Mouse (Mus musculus): ENCODE measurements around the gene 4930415O20Rik.

4930415O20Rik gene

DNA sequence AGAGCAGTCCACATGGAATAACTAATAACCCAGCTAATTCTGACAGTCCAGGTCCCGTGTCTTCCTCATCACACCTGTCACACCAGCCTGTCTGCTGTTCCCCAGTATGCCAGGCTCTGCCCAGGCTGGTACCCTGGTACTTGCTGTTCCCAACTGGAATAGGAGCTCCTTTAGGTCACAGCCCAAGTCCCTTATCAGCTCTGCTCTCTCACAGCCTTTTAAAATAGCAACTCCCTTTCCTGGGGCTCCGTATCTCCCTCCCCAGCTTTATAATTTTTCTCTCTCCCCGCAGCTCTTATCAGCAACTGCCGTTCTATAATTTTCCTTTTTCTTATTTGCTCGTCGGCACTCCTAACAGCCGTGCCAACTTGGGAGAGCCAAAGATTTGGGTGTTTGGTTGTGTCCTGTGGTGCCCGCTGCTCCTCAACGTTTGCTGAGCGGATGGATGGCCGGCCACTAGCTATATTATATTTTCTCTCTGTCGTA is 35.3 kb downstream of the 4930415O20Rik start:
- no peak for DNase-seq (ENCODE audit: low spot score)

DNA sequence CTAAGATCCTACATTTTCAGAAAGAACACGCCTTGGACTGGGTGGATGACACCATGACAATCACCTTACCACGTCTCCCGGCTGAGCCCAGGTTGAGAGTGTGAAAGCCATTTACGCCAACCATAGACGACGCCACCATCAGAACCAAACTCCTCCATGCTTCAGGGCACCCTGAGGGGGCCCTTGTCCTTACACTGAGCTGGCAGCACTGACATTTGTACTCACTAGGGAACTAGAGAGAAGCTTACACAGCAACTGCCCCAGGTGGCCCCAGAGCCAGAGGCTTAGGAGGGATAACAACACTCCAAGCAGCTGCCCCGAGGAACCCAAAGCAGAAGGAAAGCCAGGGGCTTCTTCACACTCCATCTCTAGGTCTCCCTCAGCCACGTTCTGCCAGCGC is 35.9 kb downstream of the 4930415O20Rik start:
- DNase-seq (ENCODE audit: low spot score), result no peak

DNA sequence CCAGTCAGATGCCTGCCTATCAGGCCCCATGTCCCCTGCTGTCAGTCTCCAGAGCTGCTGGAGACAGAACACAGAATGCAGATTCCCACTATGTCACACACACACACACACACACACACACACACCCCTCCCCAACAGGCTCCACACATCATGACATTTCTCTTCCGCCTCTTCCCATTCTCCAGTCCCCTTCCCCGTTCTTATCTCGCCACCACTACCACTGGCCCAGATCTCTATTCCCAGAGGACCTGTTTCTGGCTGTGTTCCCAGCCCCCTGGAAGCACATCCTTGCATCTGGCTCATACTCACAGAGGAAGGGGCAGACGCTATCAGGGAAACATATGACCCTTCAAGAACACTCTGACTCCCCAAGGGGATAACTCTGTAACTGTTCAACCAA is 36.8 kb downstream of the 4930415O20Rik start:
- peak; percentile 68 for DNase-seq (ENCODE audit: low spot score)

DNA sequence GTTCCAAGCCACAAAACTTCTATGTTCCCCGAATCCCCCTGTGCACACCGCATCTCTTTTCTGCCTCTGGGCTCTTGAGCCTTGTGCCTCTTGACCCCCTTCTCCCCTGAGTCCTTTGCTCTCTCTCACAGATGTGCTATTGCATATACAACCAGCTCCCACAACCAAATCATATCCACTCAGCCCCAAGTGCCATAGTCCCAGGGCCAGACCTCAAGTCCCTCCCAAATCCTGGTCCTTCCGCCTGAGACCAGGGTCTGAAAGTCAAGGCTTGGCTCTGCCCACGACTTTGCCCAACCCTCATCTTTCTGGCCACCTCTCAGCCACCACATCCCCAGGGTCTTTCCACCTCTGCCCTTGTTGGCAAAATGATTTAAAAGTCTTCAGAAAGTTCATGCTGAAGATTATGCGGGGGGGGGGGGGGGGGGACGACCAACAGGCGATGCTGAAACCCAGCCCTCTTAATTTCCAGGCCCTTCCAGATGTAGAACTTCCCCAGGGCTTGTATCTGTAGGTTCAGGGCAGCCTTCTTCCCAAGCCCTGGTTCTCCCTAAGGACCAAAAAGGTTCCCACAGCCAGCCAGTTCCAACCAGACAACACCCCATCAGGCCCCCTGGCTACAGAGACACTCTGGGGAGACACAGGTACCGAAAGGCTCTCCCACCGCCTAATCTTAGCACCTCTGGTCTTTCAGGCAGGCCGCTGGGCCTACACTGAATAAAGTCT is 37.4 kb downstream of the 4930415O20Rik start:
- no peak for DNase-seq (ENCODE audit: low spot score)

DNA sequence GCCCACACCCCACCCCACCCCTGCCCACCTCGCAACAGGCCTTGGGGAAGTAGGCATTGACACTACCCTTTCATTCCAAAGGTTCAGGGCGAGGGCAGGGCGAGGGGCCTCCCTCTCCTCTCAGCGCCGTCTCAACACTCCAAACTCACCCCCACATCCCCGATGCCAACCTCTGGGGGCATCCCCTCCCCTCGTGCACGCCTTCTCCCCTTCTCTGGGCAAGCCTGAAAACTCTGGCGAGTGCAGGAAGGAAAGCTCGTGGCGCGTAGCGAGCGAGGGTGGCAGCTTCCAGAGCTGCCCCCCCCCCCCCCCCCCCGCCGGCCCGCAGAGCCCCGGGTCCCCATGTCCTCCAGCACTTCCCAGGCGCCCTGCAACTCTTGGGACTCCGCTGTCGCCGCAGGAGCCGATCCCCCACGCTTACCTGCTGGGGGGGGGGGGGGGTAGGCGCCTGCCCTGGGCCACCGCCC is 38.0 kb downstream of the 4930415O20Rik start:
- no peak for DNase-seq (ENCODE audit: low spot score)

DNA sequence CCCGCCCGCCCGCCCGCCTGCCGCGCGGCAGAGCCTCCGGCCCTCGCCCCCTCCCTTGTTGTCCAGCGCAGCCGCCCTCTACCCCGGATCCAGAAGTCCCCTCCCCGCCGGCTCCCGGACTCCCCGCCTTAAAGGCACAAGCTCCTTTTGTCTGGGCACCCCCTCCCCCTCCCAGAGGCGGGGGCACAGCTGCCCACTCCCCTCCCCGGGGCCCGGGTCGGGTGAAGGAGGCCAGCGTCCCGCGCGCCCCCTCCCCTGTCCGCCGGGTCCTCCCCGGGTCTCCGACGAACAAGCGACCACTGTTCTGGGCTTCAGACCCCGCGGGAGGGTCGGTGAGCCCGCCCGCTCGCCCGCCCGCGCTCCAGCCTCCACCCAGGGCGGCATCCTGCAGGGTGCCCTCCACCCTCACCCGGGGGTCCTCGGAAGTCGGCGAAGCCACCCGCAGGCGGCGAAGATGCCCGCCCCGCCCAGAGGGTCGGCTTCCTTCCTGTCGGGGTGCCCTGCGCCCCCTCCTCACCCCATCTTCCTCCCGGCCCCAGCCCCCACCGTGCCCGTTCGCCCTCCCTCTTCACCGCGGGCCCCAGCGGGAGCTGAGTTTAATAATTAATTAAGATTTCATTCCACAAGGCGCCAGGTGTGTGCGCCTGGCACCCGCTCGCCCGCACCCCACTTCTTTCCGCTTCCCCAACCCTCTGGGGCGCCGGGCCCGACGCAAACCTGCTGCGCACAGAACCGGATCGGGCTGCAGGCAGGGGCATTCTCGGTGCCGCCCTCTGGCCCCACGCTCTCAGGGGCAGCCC is 38.7 kb downstream of the 4930415O20Rik start, which contains the start of gene Adcy6:
Gene Adcy6 (minus strand): TSS at position 746 of the 800 bp plus-strand sequence.
- DNase-seq (ENCODE audit: low spot score), result peak; percentile 80

DNA sequence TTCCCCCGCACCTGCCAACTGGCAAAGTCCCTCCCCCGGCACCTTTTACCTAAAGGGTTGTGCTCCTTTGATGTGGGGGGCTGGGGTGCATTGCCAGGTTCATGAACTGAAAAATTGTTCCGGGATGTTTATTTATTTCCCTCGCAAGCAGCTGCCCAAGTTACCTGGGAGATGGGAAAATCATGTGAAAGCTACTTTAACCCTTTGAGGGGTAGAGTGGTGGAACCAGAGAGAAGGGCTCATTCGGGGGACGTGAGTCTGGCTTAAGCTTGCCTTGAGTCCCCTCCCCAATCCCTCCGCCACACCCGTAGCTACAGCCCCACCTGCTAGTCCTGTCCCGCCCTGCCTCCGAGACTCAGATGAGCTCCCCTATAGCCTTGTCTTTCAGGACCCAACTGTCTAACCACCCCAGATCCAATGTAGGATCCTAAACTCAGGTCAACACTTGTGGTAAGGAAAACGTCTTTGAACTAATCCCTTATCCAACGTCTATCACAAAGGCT is 39.4 kb downstream of the 4930415O20Rik start:
- DNase-seq (ENCODE audit: low spot score), result no peak

DNA sequence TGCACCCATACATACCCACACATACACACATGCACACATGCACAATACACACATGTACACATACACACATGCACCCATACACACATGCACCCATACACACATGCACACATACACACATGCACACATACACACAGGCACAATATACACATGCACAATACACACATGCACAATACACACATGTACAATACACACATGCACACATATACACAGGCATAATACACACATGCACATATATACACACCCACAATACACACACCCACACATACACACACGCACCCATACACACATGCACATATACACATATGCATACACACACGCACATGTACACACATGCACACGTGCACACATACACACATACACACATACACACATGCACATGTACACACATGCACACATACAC is 41.4 kb downstream of the 4930415O20Rik start:
- no peak for DNase-seq (ENCODE audit: low spot score)

DNA sequence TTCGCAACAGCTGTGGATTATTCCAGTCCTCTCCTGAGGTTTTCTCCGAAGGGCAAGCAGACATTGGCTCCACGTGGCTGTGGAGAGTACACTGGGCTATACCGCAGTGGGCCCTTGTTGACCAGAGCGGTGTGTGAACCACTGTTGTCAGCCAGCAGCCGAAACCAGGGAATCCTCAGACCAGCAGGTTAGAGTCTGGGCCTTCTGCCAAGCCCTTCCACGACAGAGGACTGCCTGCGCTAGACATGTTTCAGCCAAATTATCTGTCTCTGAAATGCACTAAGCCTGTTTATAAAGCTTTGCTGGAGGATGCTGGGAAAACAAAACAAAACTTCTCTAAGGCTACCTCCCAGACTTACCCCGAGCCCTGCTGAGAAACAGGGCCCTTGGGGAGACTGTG is 43.7 kb downstream of the 4930415O20Rik start:
- no peak for DNase-seq (ENCODE audit: low spot score)

DNA sequence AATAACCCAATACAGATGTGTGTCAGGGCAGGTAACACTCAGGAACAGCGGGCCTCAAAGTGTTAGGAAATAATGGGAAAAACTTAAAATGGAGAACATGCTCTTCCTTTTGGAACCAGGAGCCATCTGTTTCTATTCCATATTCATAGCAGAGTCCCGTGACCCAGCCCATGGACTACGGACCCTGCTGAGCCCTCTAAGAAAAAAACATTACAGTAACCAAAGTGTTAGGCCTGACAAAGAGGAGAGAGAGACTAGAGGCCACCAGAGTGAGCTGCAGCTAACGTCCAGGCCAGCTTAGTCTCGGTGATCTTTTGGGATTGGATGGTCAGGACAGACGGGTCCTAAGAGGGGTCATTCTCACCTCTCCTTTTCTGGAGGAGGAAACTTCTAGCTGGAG is 44.2 kb downstream of the 4930415O20Rik start:
- DNase-seq (ENCODE audit: low spot score), result no peak

DNA sequence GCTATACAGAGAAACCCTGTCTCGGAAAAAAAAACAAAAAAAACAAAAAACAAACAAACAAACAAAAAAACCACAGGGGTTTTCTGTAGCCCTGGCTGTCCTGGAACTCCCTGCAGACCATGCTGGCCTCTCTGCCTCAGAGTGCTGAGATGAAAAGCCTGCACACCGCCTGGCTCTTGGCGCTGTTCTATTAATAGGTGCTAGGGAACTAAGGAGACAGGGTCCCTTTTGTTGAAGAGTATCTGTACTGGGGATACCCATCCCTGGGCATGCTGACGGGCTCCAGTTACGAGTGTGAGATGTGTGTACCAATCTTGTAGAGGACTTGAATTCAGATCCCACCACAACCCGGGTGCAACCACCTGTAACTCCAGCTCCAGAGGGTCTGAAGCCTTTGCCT is 44.9 kb downstream of the 4930415O20Rik start:
- no peak for DNase-seq (ENCODE audit: low spot score)

DNA sequence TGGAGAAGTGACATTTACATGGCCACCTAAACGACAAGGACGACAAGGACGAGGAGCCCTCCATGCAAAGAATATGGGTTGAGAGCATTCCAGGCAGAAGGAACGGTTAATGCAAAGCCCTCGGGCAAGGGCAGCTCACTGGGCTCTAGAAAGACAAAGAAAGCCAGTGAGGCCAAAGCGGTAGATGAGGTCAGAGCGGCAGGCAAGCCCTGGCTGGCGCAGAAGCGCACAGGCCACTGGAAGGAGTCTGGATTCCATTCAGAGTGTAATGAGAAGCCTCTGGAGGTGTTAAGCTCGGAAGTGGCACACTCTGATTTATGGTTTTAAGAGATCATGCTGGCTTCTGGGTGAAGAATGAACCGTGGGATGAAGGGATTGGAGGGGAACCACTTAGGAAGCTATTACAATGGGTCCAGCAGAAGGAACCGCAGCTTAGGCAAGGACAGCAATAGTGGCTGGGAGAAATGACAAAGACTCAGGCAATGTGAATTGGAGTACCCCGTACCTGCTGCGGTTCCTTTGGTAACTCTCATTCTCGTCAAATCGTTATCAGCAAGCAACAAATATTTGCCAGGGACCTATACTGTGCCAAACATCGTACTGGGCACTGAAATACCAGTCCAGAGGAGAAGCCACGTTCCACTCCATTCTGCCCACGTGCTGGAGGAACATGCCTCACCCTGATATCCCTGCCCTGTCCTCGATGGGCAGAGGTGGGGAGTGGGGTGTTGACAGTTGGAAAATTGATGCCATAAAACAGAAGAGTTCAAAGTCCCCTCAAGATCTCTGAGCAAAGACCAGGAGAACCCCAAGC is 45.8 kb downstream of the 4930415O20Rik start:
- no peak for DNase-seq (ENCODE audit: low spot score)

DNA sequence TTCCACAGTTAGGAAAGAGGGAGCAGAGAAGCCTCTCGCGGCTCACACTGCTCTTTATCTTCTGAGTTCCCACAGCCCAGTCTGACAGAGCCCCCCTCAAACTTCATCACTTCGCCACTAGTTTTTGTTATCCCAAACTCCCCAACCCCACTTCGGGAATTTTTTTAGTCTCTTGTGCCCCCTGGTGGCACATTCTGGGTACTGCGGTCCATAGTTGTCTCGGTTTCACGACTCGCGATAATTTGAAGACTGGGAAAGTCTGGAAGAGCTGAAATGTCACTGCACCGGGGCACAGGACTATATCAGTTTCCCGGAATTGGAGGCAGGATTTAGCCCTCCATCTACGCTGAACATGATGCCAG is 46.4 kb downstream of the 4930415O20Rik start:
- peak; percentile 87 for DNase-seq (ENCODE audit: low spot score)

DNA sequence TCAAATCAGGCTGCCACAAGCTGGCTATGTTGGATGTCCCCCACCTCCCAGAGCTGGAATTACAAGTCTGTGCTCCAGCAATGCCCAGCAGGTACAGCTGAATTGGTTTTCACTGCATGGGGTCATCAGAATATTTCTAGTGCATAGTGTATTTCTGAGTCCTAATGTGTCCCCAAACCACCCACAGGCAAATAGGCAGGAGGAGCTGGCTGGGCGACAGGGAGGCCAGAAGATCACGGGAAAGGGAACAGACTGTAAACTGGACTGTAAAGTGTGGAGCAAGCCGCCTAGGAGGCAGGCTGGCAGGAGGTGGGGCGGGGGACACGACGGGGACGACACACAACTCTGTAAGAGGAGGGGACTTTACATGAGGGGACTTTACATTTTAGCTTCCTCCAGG is 51.4 kb downstream of the 4930415O20Rik start:
- no peak for DNase-seq (ENCODE audit: low spot score)

DNA sequence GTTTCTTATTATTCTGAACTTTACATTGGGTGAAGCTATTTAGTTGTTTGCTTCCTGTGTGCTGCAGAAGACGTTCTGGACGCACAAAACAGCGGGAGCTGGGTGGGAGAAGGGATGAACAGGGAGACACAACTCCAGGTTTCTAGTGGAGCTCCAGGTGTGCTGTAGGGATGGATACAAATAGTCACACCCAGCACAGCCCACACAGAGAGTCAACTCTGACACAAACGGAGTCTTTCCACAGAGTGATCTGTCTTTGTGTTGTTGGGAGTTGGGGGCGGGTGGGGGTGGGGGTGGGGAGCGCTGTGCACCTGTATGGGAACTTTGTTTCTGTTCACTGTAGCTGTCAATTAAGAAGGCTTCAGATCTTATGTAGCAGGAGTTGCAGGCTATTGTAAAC is 51.9 kb downstream of the 4930415O20Rik start:
- DNase-seq (ENCODE audit: low spot score), result no peak

DNA sequence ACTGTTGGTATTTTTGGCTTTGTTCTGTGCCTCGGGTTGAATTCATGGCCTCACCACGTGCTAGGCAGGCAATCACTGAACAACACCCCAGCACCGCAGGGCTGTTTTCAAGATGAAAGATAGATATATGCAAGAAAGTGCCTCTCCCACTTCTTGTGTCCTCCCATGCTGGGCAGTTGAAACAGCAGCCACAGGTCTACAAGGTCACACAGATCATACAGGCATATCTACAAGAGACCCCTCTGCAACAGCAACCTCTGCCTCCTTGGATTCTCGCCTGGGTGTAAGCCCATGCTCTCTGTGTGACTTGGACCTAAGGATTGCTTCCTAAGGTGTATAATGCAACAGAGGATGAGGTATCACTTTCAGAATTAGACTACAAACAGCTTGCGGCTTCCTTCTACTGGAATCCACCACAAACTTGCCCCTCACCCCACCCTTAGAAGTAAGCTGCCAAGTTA is 52.6 kb downstream of the 4930415O20Rik start:
- no peak for DNase-seq (ENCODE audit: low spot score)

DNA sequence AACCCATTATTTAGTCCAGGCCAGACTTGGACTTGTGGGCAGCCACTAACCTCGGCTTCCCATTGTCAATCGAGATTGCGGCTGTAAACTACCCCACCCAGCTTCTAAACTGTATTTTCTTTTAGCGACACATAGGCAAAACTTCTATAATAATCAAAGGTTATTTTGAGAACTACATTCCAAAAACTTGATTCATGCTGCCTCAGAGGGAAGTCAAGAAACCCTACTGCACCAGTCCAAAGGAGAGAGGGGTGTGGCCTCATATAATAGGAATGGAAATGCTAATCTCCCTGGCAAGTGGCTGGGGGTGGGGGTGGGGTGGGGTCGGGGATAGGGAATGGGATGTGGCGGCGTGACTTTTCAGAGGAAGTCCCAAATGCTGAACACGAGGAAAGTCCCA is 55.3 kb downstream of the 4930415O20Rik start:
- no peak for DNase-seq (ENCODE audit: low spot score)

DNA sequence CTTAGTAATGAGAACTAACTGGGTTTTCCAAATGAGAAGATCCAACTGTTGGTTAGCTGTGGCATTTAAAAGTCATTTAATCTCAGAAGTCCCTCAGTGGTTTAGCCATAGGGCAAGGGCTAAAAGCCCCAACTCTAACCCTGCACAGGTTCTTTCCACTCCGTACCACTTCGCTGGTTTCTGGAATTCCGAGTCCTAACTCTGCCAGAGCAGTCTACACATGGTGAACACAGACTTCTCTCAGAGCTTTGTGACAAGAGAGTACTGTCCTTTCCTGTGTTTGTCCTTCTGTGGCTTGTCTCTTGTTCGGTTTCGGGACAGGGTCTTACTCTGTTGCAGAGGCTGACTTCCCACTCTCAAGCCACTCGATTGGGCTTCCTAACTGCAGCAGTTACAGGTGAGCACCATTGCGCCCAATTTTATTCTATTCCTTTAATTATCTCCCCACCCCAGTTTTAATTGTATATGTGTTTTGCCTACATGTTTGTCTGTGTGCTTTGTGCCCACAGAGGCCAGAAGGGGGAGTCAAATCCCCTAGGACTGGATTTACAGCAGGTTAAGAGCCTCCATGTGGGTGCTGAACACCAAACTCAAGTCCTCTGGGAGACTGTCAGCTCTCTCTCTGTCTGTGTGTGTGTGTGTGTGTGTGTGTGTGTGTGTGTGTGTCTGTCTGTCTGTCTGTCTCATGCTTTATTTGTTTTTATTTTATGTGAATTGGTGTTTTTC is 55.8 kb downstream of the 4930415O20Rik start:
- DNase-seq (ENCODE audit: low spot score), result no peak

DNA sequence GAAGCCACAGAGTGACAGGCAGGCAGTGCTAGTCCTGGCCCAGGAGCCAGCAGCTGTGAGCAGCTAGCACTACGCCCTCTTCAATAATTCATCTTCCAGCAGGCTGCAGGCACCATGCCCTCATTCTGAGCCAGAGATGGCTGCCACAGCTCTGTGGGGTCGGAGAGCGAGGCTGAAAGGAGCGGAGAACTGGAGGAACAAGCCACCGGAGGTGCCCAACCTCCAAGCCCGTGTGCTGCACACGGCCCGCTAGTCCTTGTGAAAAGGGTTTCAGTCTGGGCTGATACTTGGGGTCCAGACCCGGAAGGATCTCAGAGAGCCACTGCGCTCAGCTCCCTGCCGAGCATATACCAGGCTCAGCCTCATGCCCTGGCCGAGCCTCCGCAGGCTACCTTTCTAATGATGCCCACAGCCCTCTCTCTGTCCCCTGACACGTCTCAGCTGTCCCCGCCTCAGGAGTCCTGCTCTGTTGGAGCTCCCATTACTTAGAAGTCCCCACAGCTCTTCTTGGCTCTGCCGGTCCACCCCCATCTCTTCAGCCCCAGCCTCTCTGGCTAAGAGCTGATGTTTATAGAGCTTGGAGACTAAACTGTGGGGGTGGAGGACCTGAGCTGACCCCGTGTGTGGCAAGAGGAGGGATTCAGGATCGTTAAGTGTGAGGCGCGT is 57.9 kb downstream of the 4930415O20Rik start:
- no peak for DNase-seq (ENCODE audit: low spot score)

DNA sequence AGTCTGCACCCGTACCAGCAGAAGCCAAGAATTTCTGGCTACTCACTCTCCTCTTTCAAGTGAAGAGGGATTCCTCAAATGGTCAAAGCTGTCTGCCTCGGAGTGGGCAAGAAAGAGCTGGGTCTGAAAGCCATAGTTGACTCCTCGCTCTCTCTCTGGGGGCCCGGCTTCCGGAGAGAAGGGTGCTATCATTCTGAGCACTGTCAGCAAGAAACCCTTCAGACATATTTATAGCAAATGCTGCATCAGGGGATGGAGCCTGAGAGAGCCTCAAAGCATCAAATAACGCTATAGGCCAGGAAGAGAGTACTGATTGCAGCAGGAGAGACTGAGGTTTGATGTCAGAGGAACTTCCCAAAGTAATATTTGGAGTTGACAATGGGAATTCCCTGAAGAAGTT is 58.7 kb downstream of the 4930415O20Rik start:
- DNase-seq (ENCODE audit: low spot score), result no peak

DNA sequence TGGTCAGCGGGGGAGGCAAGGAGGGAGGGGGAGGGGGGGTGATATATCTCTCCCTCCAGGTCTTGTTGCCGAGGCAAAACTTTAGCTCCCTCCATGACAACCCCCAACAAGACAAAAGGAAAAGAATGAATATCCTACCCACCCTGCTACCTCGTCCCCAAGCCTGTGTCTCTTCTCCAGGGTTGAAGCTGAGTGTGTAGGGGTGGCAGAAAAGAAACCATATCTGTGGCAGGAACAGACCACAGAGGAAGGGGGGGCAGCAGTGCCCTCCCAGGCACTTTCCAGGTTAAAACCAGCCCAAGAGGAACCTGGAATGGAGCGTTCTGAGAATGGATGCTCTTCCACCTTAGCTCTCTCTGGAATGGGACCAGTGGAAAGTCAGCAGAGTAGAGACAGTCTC is 59.7 kb downstream of the 4930415O20Rik start, which contains the start of gene Cacnb3:
Gene Cacnb3 (plus strand): TSS at position 301 of the 400 bp plus-strand sequence.
- no peak for DNase-seq (ENCODE audit: low spot score)

All from testis, postnatal 10 days (tissue).